Mouse (Mus musculus) forebrain, embryonic 12.5 days (tissue): ENCODE results near the gene Dio1. TPM values are rescaled to one million over a fixed set of nuclear protein-coding genes. Genes with fewer than 3 reads are reported as not detected.
A peak's percentile ranks its signal among the peaks of the same experiment; 100 is the strongest.

Experiments used
- ATAC-seq: fragments of 200-750 bp; cut with Nextera tagmentation; 2 replicates; pipeline ENCODE4 v1.8.0; 2017; ENCODE audit warnings: moderate TSS enrichment; ENCODE audit not compliant: low FRiP score
- H3K27ac ChIP-seq: fragments of 300-500 bp; sonication (generic); 2 replicates; pipeline ENCODE4 v1.5.1; 2016; ENCODE audit warnings: mild to moderate bottlenecking
- H3K27me3 ChIP-seq: fragments of 300-500 bp; sonication (generic); 2 replicates; pipeline ENCODE4 v1.6.1; 2016; ENCODE audit warnings: mild to moderate bottlenecking
- H3K36me3 ChIP-seq: fragments of 300-500 bp; sonication (generic); replicated peaks from 2 replicates; pipeline ENCODE4 v1.6.1; 2016; ENCODE audit warnings: mild to moderate bottlenecking
- H3K4me1 ChIP-seq: fragments of 300-500 bp; sonication (generic); 2 replicates; pipeline ENCODE4 v1.6.1; 2016
- H3K4me2 ChIP-seq: fragments of 300-500 bp; sonication (generic); 2 replicates; pipeline ENCODE4 v1.6.1; 2016; ENCODE audit warnings: mild to moderate bottlenecking, moderate library complexity
- H3K4me3 ChIP-seq: fragments of 300-500 bp; sonication (generic); replicated peaks from 2 replicates; pipeline ENCODE4 v1.5.1; 2016; ENCODE audit warnings: mild to moderate bottlenecking
- H3K9ac ChIP-seq: fragments of 300-500 bp; sonication (generic); 2 replicates; pipeline ENCODE4 v1.6.1; 2016; ENCODE audit warnings: mild to moderate bottlenecking
- H3K9me3 ChIP-seq: fragments of 300-500 bp; sonication (generic); 2 replicates; pipeline ENCODE4 v1.6.1; 2016
- WGBS: fragments of 180-500 bp; shearing (Covaris S2); methylation state at CpG from one replicate; pipeline ENCODE4 v1.1.7; 2016; 5-methylcytosine and 5-hydroxymethylcytosine counted together
- polyA plus RNA-seq: library from polyadenylated mRNA; unstranded; fragments of >200 nt; fragmentation: Nextera tagmentation; extraction: Ambion mirVana; gene quantifications from 2 replicates; pipeline ENCODE4 v1.2.1, GENCODE M21; 2016

Dio1 gene
- polyA plus RNA-seq, 1 experiment from 2014 or later, result not detected

- H3K27me3 ChIP-seq, result no peaks in the 10 kb centered on the region
- H3K27ac ChIP-seq, result no peak overlapping the region
- H3K4me3 ChIP-seq, result no peak overlapping the region
- H3K36me3 ChIP-seq, result no peaks in the 10 kb centered on the region; the same call in 1 of the 2 replicates
- H3K9me3 ChIP-seq, result no peaks in the 10 kb centered on the region
- no peak for ATAC-seq
- no peak overlapping the region for H3K9ac ChIP-seq
- no peak overlapping the region for H3K4me2 ChIP-seq
- WGBS, result 91% methylated on average over 4 of the region's 4 CpGs
- H3K4me1 ChIP-seq, result no peaks in the 10 kb centered on the region
These were observed 26.5 kb upstream of the Dio1 start for GRCm38 (mm10) chr4:107333514-107333913.

- Histone ChIP-seq H3K36me3 (0 out of 2 replicates have a peak, but pooled peaks cover under 1% of the 10 kb centered on the region), H3K27ac (no peak overlapping the region), H3K4me3 (no peak overlapping the region), H3K4me2 (no peak overlapping the region), H3K9ac (no peak overlapping the region), H3K9me3 (no peaks in the 10 kb centered on the region), H3K27me3 (no peaks in the 10 kb centered on the region), H3K4me1 (no peaks in the 10 kb centered on the region)
- ATAC-seq, result no peak
- 95% methylated on average over 8 of the region's 8 CpGs for WGBS
These were observed 21.6 kb upstream of the Dio1 start for GRCm38 (mm10) chr4:107328530-107328929.

- H3K4me3 ChIP-seq, result no peak overlapping the region
- H3K4me2 ChIP-seq, result no peak overlapping the region
- WGBS, result 90% methylated on average over 2 of the region's 2 CpGs
- no peaks in the 10 kb centered on the region for H3K9me3 ChIP-seq
- ATAC-seq, result no peak
- no peak overlapping the region for H3K27ac ChIP-seq
- no peaks in the 10 kb centered on the region for H3K27me3 ChIP-seq
- peaks cover 39% of the 10 kb centered on the region for H3K36me3 ChIP-seq
- H3K9ac ChIP-seq, result no peak overlapping the region
- no peaks in the 10 kb centered on the region for H3K4me1 ChIP-seq
These were observed 16.1 kb upstream of the Dio1 start for GRCm38 (mm10) chr4:107323113-107323512.

GRCm38 (mm10) chr4:107321041-107321440 is 14.1 kb upstream of the Dio1 start:
- Histone ChIP-seq H3K27me3 (no peaks in the 10 kb centered on the region), H3K9me3 (no peaks in the 10 kb centered on the region), H3K36me3 (peaks cover 39% of the 10 kb centered on the region), H3K4me1 (no peaks in the 10 kb centered on the region), H3K4me3 (no peak overlapping the region), H3K4me2 (no peak overlapping the region), H3K27ac (no peak overlapping the region), H3K9ac (no peak overlapping the region)
- no peak for ATAC-seq
- WGBS, result 87% methylated on average over 2 of the region's 2 CpGs

GRCm38 (mm10) chr4:107318646-107319045 is 11.7 kb upstream of the Dio1 start:
- H3K4me3 ChIP-seq, result no peak overlapping the region
- no peak overlapping the region for H3K27ac ChIP-seq
- ATAC-seq, result no peak
- WGBS, result 87% methylated on average over 8 of the region's 8 CpGs
- H3K9ac ChIP-seq, result no peak overlapping the region
- H3K36me3 ChIP-seq, result peaks cover 39% of the 10 kb centered on the region
- H3K27me3 ChIP-seq, result no peaks in the 10 kb centered on the region
- no peak overlapping the region for H3K4me2 ChIP-seq
- H3K4me1 ChIP-seq, result peaks cover 12% of the 10 kb centered on the region
- no peaks in the 10 kb centered on the region for H3K9me3 ChIP-seq

- Histone ChIP-seq H3K36me3 (peaks cover 9% of the 10 kb centered on the region), H3K4me1 (peaks cover 16% of the 10 kb centered on the region), H3K4me2 (peak overlapping the region; percentile 76), H3K27ac (no peak overlapping the region), H3K4me3 (peak overlapping the region; percentile 55), H3K9me3 (no peaks in the 10 kb centered on the region), H3K27me3 (no peaks in the 10 kb centered on the region), H3K9ac (peak overlapping the region; percentile 61)
- whole genome bisulfite sequencing, result 9% methylated on average over 7 of the region's 7 CpGs
- peak; percentile 66 for ATAC-seq
These were observed 7.5 kb upstream of the Dio1 start for GRCm38 (mm10) chr4:107314479-107314805.

GRCm38 (mm10) chr4:107313690-107314478 is 6.9 kb upstream of the Dio1 start, which contains the start of gene Yipf1:
Gene Yipf1, plus strand, starts transcription at chr4:107314363.
- Histone ChIP-seq H3K9ac (peak within 1 kb of the TSS; percentile 61), H3K4me1 (peaks cover 16% of the 10 kb centered on the region), H3K9me3 (no peaks in the 10 kb centered on the region), H3K4me2 (peak within 1 kb of the TSS; percentile 76), H3K36me3 (peaks cover 4% of the 10 kb centered on the region), H3K27ac (peak within 1 kb of the TSS; percentile 27), H3K27me3 (no peaks in the 10 kb centered on the region), H3K4me3 (peak within 1 kb of the TSS; percentile 55)
- under 1% methylated on average over 29 of the region's 29 CpGs for WGBS
- peak; percentile 90 for ATAC-seq

- Histone ChIP-seq H3K27me3 (0 out of 2 replicates have a peak, but pooled peaks cover 6% of the 10 kb centered on the region), H3K27ac (no peak overlapping the region), H3K36me3 (no peaks in the 10 kb centered on the region), H3K9me3 (no peaks in the 10 kb centered on the region), H3K9ac (no peak overlapping the region), H3K4me2 (no peak overlapping the region), H3K4me3 (no peak overlapping the region), H3K4me1 (no peaks in the 10 kb centered on the region; the same call in 1 of the 2 replicates)
- ATAC-seq, result no peak
- 53% methylated on average over 3 of the region's 3 CpGs for WGBS
These were observed 3.4 kb downstream of the Dio1 start for GRCm38 (mm10) chr4:107303531-107303930.

GRCm38 (mm10) chr4:107302832-107303231 is 4.1 kb downstream of the Dio1 start:
- H3K4me1 ChIP-seq, result no peaks in the 10 kb centered on the region; the same call in 1 of the 2 replicates
- H3K9me3 ChIP-seq, result no peaks in the 10 kb centered on the region
- no peak overlapping the region for H3K4me2 ChIP-seq
- no peak overlapping the region for H3K27ac ChIP-seq
- no peak overlapping the region for H3K4me3 ChIP-seq
- H3K27me3 ChIP-seq, result 0 out of 2 replicates have a peak, but pooled peaks cover 6% of the 10 kb centered on the region
- 87% methylated on average over 4 of the region's 4 CpGs for WGBS
- ATAC-seq, result no peak
- H3K36me3 ChIP-seq, result no peaks in the 10 kb centered on the region
- no peak overlapping the region for H3K9ac ChIP-seq

GRCm38 (mm10) chr4:107302221-107302620 is 4.7 kb downstream of the Dio1 start:
- ATAC-seq, result no peak
- H3K4me3 ChIP-seq, result no peak overlapping the region
- H3K27me3 ChIP-seq, result 0 out of 2 replicates have a peak, but pooled peaks cover 6% of the 10 kb centered on the region
- H3K27ac ChIP-seq, result no peak overlapping the region
- WGBS, result 86% methylated on average over 9 of the region's 9 CpGs
- H3K9ac ChIP-seq, result no peak overlapping the region
- H3K36me3 ChIP-seq, result no peaks in the 10 kb centered on the region
- H3K4me2 ChIP-seq, result no peak overlapping the region
- H3K9me3 ChIP-seq, result no peaks in the 10 kb centered on the region
- no peaks in the 10 kb centered on the region; the same call in 1 of the 2 replicates for H3K4me1 ChIP-seq

GRCm38 (mm10) chr4:107300902-107301555 is 5.9 kb downstream of the Dio1 start:
- Histone ChIP-seq H3K27ac (no peak overlapping the region), H3K4me1 (no peaks in the 10 kb centered on the region), H3K4me2 (no peak overlapping the region), H3K36me3 (no peaks in the 10 kb centered on the region), H3K27me3 (no peaks in the 10 kb centered on the region), H3K9ac (peak overlapping the region; percentile 21; the same call in 1 of the 2 replicates), H3K4me3 (no peak overlapping the region), H3K9me3 (no peaks in the 10 kb centered on the region)
- 92% methylated on average over 1 of the region's 1 CpGs for WGBS
- ATAC-seq, result no peak

- no peak for ATAC-seq
- H3K4me3 ChIP-seq, result no peak overlapping the region
- WGBS, result 81% methylated on average over 4 of the region's 4 CpGs
These were observed 6.6 kb downstream of the Dio1 start for GRCm38 (mm10) chr4:107300371-107300770.

More at GRCm38 (mm10) chr4:107300371-107300770, 6.6 kb downstream of the Dio1 start:
- H3K27me3 ChIP-seq, result no peaks in the 10 kb centered on the region
- H3K9ac ChIP-seq, result no peak overlapping the region
- H3K36me3 ChIP-seq, result no peaks in the 10 kb centered on the region
- no peaks in the 10 kb centered on the region for H3K9me3 ChIP-seq
- no peak overlapping the region for H3K27ac ChIP-seq
- no peaks in the 10 kb centered on the region for H3K4me1 ChIP-seq
- no peak overlapping the region for H3K4me2 ChIP-seq
